Mouse (Mus musculus) E14TG2a.4 (cell line): ENCODE data around the gene Tmem132a.

Experiments
- CTCF ChIP-seq: conservative IDR thresholded peaks from 2 replicates; pipeline ENCODE4 v1.5.1; 2014; ENCODE audit warnings: low read length
- NANOG ChIP-seq: IDR thresholded peaks from 2 replicates; pipeline ENCODE4 v1.6.1; 2014; ENCODE audit warnings: borderline replicate concordance, low read length, mixed read lengths

- TF ChIP-seq CTCF (no peak), NANOG (no peak)
Observed at GRCm38 (mm10) chr19:10918321-10918991, 48.7 kb upstream of the Tmem132a start.
